Mouse (Mus musculus) A20 (cell line): ENCODE data around the gene Ccdc81.
A peak's percentile ranks its signal among the peaks of the same experiment; 100 is the strongest.

Experiments used
- DNase-seq: peaks from one replicate; pipeline ENCODE4 v3.0.0-alpha.2; 2011; ENCODE audit warnings: low read depth, low spot score

Ccdc81 gene

GRCm38 (mm10) chr7:89903442-89904343, at the start of gene Ccdc81:
Gene Ccdc81, minus strand, starts transcription at chr7:89903629.
- no peak for DNase-seq

GRCm38 (mm10) chr7:89949403-89949802, 46.0 kb upstream of the Ccdc81 start:
- DNase-seq = no peak

GRCm38 (mm10) chr7:89948026-89948425, 44.6 kb upstream of the Ccdc81 start:
- DNase-seq = no peak

GRCm38 (mm10) chr7:89940571-89941463, 37.4 kb upstream of the Ccdc81 start, which contains the start of gene Hikeshi:
Gene Hikeshi, minus strand, starts transcription at chr7:89941204.
- peak; percentile 99 for DNase-seq

- DNase-seq = peak; percentile 22
Measured at GRCm38 (mm10) chr7:89939497-89940353, 36.3 kb upstream of the Ccdc81 start.

GRCm38 (mm10) chr7:89923441-89924180, 20.2 kb upstream of the Ccdc81 start:
- no peak for DNase-seq

GRCm38 (mm10) chr7:89917776-89918175, 14.3 kb upstream of the Ccdc81 start:
- no peak for DNase-seq

GRCm38 (mm10) chr7:89916711-89917110, 13.3 kb upstream of the Ccdc81 start:
- no peak for DNase-seq

GRCm38 (mm10) chr7:89913432-89914158, 10.2 kb upstream of the Ccdc81 start:
- no peak for DNase-seq

GRCm38 (mm10) chr7:89912356-89912755, 8.9 kb upstream of the Ccdc81 start:
- DNase-seq = no peak

- DNase-seq = no peak
Measured at GRCm38 (mm10) chr7:89909711-89910110, 6.3 kb upstream of the Ccdc81 start.

- no peak for DNase-seq
Measured at GRCm38 (mm10) chr7:89908899-89909621, 5.6 kb upstream of the Ccdc81 start.

GRCm38 (mm10) chr7:89908421-89908820, 5.0 kb upstream of the Ccdc81 start:
- DNase-seq = no peak

GRCm38 (mm10) chr7:89907950-89908349, 4.5 kb upstream of the Ccdc81 start:
- DNase-seq = peak; percentile 73

- no peak for DNase-seq
Measured at GRCm38 (mm10) chr7:89903007-89903406, 422 bp downstream of the Ccdc81 start.

GRCm38 (mm10) chr7:89891856-89892255, 11.6 kb downstream of the Ccdc81 start:
- DNase-seq = peak; percentile 42

- no peak for DNase-seq
Measured at GRCm38 (mm10) chr7:89891412-89891811, 12.0 kb downstream of the Ccdc81 start.

- no peak for DNase-seq
Measured at GRCm38 (mm10) chr7:89884551-89884950, 18.9 kb downstream of the Ccdc81 start.

- no peak for DNase-seq
Measured at GRCm38 (mm10) chr7:89879686-89880085, 23.7 kb downstream of the Ccdc81 start.
